Mouse (Mus musculus): Measurements from ENCODE around the gene Dhps. TPM values are rescaled to one million over a fixed set of nuclear protein-coding genes. Genes with fewer than 3 reads are reported as not detected.
A peak's percentile ranks its signal among the peaks of the same experiment; 100 is the strongest.

Gene Dhps
- polyA plus RNA-seq, 1 experiment from 2014 or later, result 83.4 TPM

GRCm38 (mm10) chr8:85083108-85083813 is 11.7 kb downstream of the Dhps start, which contains the start of gene Man2b1:
Man2b1 (plus strand) TSS chr8:85083270.
- H3K9ac ChIP-seq (ENCODE audit: low read length), result peak within 1 kb of the TSS; percentile 76
- H3K4me2 ChIP-seq (ENCODE audit: low read length), result peak within 1 kb of the TSS; percentile 81
- peaks cover 27% of the 10 kb centered on the region for H3K36me3 ChIP-seq (ENCODE audit: control insufficient read depth, insufficient read depth, low read length)
- no peaks in the 10 kb centered on the region for H3K27me3 ChIP-seq (replicated peaks; ENCODE audit: control insufficient read depth, insufficient read depth, low read length)
- no peak within 1 kb of the TSS for H3K27ac ChIP-seq (ENCODE audit: low read depth, low read length)
- H3K4me3 ChIP-seq (ENCODE audit: low read depth, low read length), result peak within 1 kb of the TSS; percentile 52
- peaks cover 19% of the 10 kb centered on the region for H3K4me1 ChIP-seq (ENCODE audit: control insufficient read depth, insufficient read depth, low read length)
- 1% methylated on average over 30 of the region's 30 CpGs for WGBS
- peak; percentile 84 for ATAC-seq
- DNase-seq (ENCODE audit: low spot score), result peak; percentile 83
- no peaks in the 10 kb centered on the region for H3K9me3 ChIP-seq (replicated peaks; ENCODE audit: control insufficient read depth, low read length)

- no peak overlapping the region for H3K4me2 ChIP-seq (ENCODE audit: low read length)
These were observed 13.1 kb downstream of the Dhps start for GRCm38 (mm10) chr8:85084633-85085032.

GRCm38 (mm10) chr8:85086238-85086637 is 14.7 kb downstream of the Dhps start:
- H3K27me3 ChIP-seq (replicated peaks; ENCODE audit: control insufficient read depth, insufficient read depth, low read length), result no peaks in the 10 kb centered on the region
- H3K36me3 ChIP-seq (ENCODE audit: control insufficient read depth, insufficient read depth, low read length), result peaks cover 29% of the 10 kb centered on the region; the same call in 1 of the 2 replicates
- 80% methylated on average over 3 of the region's 3 CpGs for WGBS
- H3K4me3 ChIP-seq (ENCODE audit: low read depth, low read length), result no peak overlapping the region
- H3K4me1 ChIP-seq (ENCODE audit: control insufficient read depth, insufficient read depth, low read length), result peaks cover 14% of the 10 kb centered on the region
- H3K27ac ChIP-seq (ENCODE audit: low read depth, low read length), result no peak overlapping the region
- ATAC-seq, result no peak
- no peaks in the 10 kb centered on the region for H3K9me3 ChIP-seq (replicated peaks; ENCODE audit: control insufficient read depth, low read length)
- DNase-seq (ENCODE audit: low spot score), result no peak
- no peak overlapping the region for H3K4me2 ChIP-seq (ENCODE audit: low read length)
- H3K9ac ChIP-seq (ENCODE audit: low read length), result no peak overlapping the region

More at GRCm38 (mm10) chr8:85084633-85085032, 13.1 kb downstream of the Dhps start:
- no peak overlapping the region for H3K4me3 ChIP-seq (ENCODE audit: low read depth, low read length)
- H3K36me3 ChIP-seq (ENCODE audit: control insufficient read depth, insufficient read depth, low read length), result peaks cover 23% of the 10 kb centered on the region; the same call in 1 of the 2 replicates
- no peaks in the 10 kb centered on the region for H3K27me3 ChIP-seq (replicated peaks; ENCODE audit: control insufficient read depth, insufficient read depth, low read length)
- DNase-seq (ENCODE audit: low spot score) (no peak), ATAC-seq (no peak)
- H3K9me3 ChIP-seq (replicated peaks; ENCODE audit: control insufficient read depth, low read length), result no peaks in the 10 kb centered on the region
- no peak overlapping the region for H3K27ac ChIP-seq (ENCODE audit: low read depth, low read length)
- peaks cover 16% of the 10 kb centered on the region for H3K4me1 ChIP-seq (ENCODE audit: control insufficient read depth, insufficient read depth, low read length)
- H3K9ac ChIP-seq (ENCODE audit: low read length), result no peak overlapping the region
- WGBS, result 88% methylated on average over 8 of the region's 8 CpGs

GRCm38 (mm10) chr8:85088771-85089170 is 17.2 kb downstream of the Dhps start:
- Histone ChIP-seq H3K36me3 (ENCODE audit: control insufficient read depth, insufficient read depth, low read length) (peaks cover 35% of the 10 kb centered on the region), H3K9me3 (replicated peaks; ENCODE audit: control insufficient read depth, low read length) (no peaks in the 10 kb centered on the region), H3K4me3 (ENCODE audit: low read depth, low read length) (no peak overlapping the region), H3K27me3 (replicated peaks; ENCODE audit: control insufficient read depth, insufficient read depth, low read length) (no peaks in the 10 kb centered on the region), H3K4me2 (ENCODE audit: low read length) (no peak overlapping the region), H3K4me1 (ENCODE audit: control insufficient read depth, insufficient read depth, low read length) (no peaks in the 10 kb centered on the region; the same call in 1 of the 2 replicates), H3K27ac (ENCODE audit: low read depth, low read length) (no peak overlapping the region), H3K9ac (ENCODE audit: low read length) (no peak overlapping the region)
- WGBS, result 67% methylated on average over 2 of the region's 2 CpGs
- DNase-seq (ENCODE audit: low spot score) (no peak), ATAC-seq (no peak)

GRCm38 (mm10) chr8:85090856-85091255 is 19.3 kb downstream of the Dhps start:
- ATAC-seq (no peak), DNase-seq (ENCODE audit: low spot score) (no peak)
- no peaks in the 10 kb centered on the region for H3K4me1 ChIP-seq (ENCODE audit: control insufficient read depth, insufficient read depth, low read length)
- no peak overlapping the region for H3K4me2 ChIP-seq (ENCODE audit: low read length)
- H3K9me3 ChIP-seq (replicated peaks; ENCODE audit: control insufficient read depth, low read length), result no peaks in the 10 kb centered on the region
- H3K27ac ChIP-seq (ENCODE audit: low read depth, low read length), result no peak overlapping the region
- H3K4me3 ChIP-seq (ENCODE audit: low read depth, low read length), result no peak overlapping the region
- H3K36me3 ChIP-seq (ENCODE audit: control insufficient read depth, insufficient read depth, low read length), result peaks cover 42% of the 10 kb centered on the region
- 89% methylated on average over 11 of the region's 11 CpGs for WGBS
- H3K9ac ChIP-seq (ENCODE audit: low read length), result no peak overlapping the region
- no peaks in the 10 kb centered on the region for H3K27me3 ChIP-seq (replicated peaks; ENCODE audit: control insufficient read depth, insufficient read depth, low read length)

GRCm38 (mm10) chr8:85091526-85092090 is 20.1 kb downstream of the Dhps start:
- ATAC-seq (no peak), DNase-seq (ENCODE audit: low spot score) (no peak)
- H3K4me2 ChIP-seq (ENCODE audit: low read length), result no peak overlapping the region
- peaks cover 47% of the 10 kb centered on the region for H3K36me3 ChIP-seq (ENCODE audit: control insufficient read depth, insufficient read depth, low read length)
- H3K9ac ChIP-seq (ENCODE audit: low read length), result no peak overlapping the region
- no peaks in the 10 kb centered on the region for H3K27me3 ChIP-seq (replicated peaks; ENCODE audit: control insufficient read depth, insufficient read depth, low read length)
- no peak overlapping the region for H3K4me3 ChIP-seq (ENCODE audit: low read depth, low read length)
- no peaks in the 10 kb centered on the region for H3K9me3 ChIP-seq (replicated peaks; ENCODE audit: control insufficient read depth, low read length)
- H3K4me1 ChIP-seq (ENCODE audit: control insufficient read depth, insufficient read depth, low read length), result no peaks in the 10 kb centered on the region
- 29% methylated on average over 21 of the region's 21 CpGs for WGBS
- H3K27ac ChIP-seq (ENCODE audit: low read depth, low read length), result no peak overlapping the region

GRCm38 (mm10) chr8:85095051-85095450 is 23.5 kb downstream of the Dhps start:
- WGBS, result 97% methylated on average over 13 of the region's 13 CpGs
- Histone ChIP-seq H3K9ac (ENCODE audit: low read length) (no peak overlapping the region), H3K27me3 (replicated peaks; ENCODE audit: control insufficient read depth, insufficient read depth, low read length) (no peaks in the 10 kb centered on the region), H3K4me1 (ENCODE audit: control insufficient read depth, insufficient read depth, low read length) (no peaks in the 10 kb centered on the region), H3K9me3 (replicated peaks; ENCODE audit: control insufficient read depth, low read length) (no peaks in the 10 kb centered on the region), H3K27ac (ENCODE audit: low read depth, low read length) (no peak overlapping the region), H3K4me3 (ENCODE audit: low read depth, low read length) (no peak overlapping the region), H3K4me2 (ENCODE audit: low read length) (no peak overlapping the region), H3K36me3 (ENCODE audit: control insufficient read depth, insufficient read depth, low read length) (peaks cover 40% of the 10 kb centered on the region)
- ATAC-seq, result no peak
- no peak for DNase-seq (ENCODE audit: low spot score)

GRCm38 (mm10) chr8:85095566-85095965 is 24.0 kb downstream of the Dhps start:
- ATAC-seq (no peak), DNase-seq (ENCODE audit: low spot score) (no peak)
- Histone ChIP-seq H3K4me2 (ENCODE audit: low read length) (no peak overlapping the region), H3K36me3 (ENCODE audit: control insufficient read depth, insufficient read depth, low read length) (peaks cover 40% of the 10 kb centered on the region), H3K27ac (ENCODE audit: low read depth, low read length) (no peak overlapping the region), H3K4me3 (ENCODE audit: low read depth, low read length) (no peak overlapping the region), H3K4me1 (ENCODE audit: control insufficient read depth, insufficient read depth, low read length) (no peaks in the 10 kb centered on the region), H3K9ac (ENCODE audit: low read length) (no peak overlapping the region), H3K9me3 (replicated peaks; ENCODE audit: control insufficient read depth, low read length) (no peaks in the 10 kb centered on the region), H3K27me3 (replicated peaks; ENCODE audit: control insufficient read depth, insufficient read depth, low read length) (no peaks in the 10 kb centered on the region)
- WGBS, result 94% methylated on average over 7 of the region's 7 CpGs

GRCm38 (mm10) chr8:85096196-85096595 is 24.6 kb downstream of the Dhps start:
- ATAC-seq, result no peak
- H3K27ac ChIP-seq (ENCODE audit: low read depth, low read length), result no peak overlapping the region
- 93% methylated on average over 16 of the region's 16 CpGs for WGBS

More at GRCm38 (mm10) chr8:85096196-85096595, 24.6 kb downstream of the Dhps start:
- Histone ChIP-seq H3K36me3 (ENCODE audit: control insufficient read depth, insufficient read depth, low read length) (peaks cover 35% of the 10 kb centered on the region), H3K4me2 (ENCODE audit: low read length) (no peak overlapping the region), H3K27me3 (replicated peaks; ENCODE audit: control insufficient read depth, insufficient read depth, low read length) (no peaks in the 10 kb centered on the region), H3K9ac (ENCODE audit: low read length) (no peak overlapping the region), H3K4me3 (ENCODE audit: low read depth, low read length) (no peak overlapping the region), H3K9me3 (replicated peaks; ENCODE audit: control insufficient read depth, low read length) (no peaks in the 10 kb centered on the region), H3K4me1 (ENCODE audit: control insufficient read depth, insufficient read depth, low read length) (no peaks in the 10 kb centered on the region)
- DNase-seq (ENCODE audit: low spot score), result no peak

All from forebrain, embryonic 14.5 days (tissue).